Mouse (Mus musculus) liver, adult 2 months (tissue): Measurements from ENCODE around the gene Morc3.

Experiments
- CTCF ChIP-seq: fragments of 200-500 bp; IDR thresholded peaks from 2 replicates; pipeline ENCODE4 v1.5.1; 2011; ENCODE audit warnings: low read depth, low read length, control low read depth
- POLR2A ChIP-seq: fragments of 200-500 bp; IDR thresholded peaks from 2 replicates; pipeline ENCODE4 v1.6.1; 2011; ENCODE audit warnings: low read length, control low read depth; ENCODE audit not compliant: insufficient read depth; ENCODE audit errors: extremely low read depth

DNA sequence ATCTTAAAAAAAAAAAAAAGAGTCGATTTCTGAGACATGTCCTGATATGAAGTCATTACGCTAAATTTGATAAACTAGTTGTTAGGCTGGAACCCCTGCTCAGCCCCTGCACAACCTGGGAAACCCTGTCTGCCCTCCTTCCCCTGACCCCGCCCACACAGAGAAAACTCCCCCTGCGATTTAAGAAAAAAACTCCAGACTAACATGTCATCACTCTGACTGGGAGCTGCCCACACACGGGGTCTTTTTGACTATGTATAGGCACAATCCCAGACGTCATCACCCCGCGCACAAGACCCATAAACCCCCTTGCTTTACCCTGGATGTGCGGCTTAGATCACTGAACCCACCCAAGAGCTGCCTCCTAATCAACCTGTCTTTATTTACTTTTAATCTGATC lies 1.9 kb upstream of the Morc3 start:
- no peak for TF ChIP-seq CTCF
- TF ChIP-seq POLR2A: no peak
